Mouse (Mus musculus) ES-Bruce4 (cell line): Measurements from ENCODE around the gene Nosip.

Experiments used
- CTCF ChIP-seq: IDR thresholded peaks from one replicate; pipeline ENCODE4 v1.8.1; 2011; ENCODE audit warnings: low read depth, low read length
- EP300 ChIP-seq: IDR thresholded peaks from 2 replicates; pipeline ENCODE4 v1.6.1; 2011; ENCODE audit warnings: low read depth, low read length; ENCODE audit not compliant: insufficient read depth

GRCm38 (mm10) chr7:45091001-45091990, 29.1 kb downstream of the Nosip start:
- no peak for TF ChIP-seq CTCF
- no peak for TF ChIP-seq EP300
